Mouse (Mus musculus) adipocyte (in vitro differentiated cells): ENCODE results near the gene Ppm1m.
"Not testable (repeated sequence)": the region's sequence is repeated elsewhere in the genome, so short reads cannot be mapped to it uniquely, and the experiment has no call there.

Experiments
- DNase-seq: peaks from one replicate; pipeline ENCODE4 v3.0.0-alpha.2; 2016; ENCODE audit warnings: low spot score

Ppm1m gene

GRCm38 (mm10) chr9:106192998-106193397 is 6.5 kb downstream of the Ppm1m start:
- DNase-seq: no peak

DNA sequence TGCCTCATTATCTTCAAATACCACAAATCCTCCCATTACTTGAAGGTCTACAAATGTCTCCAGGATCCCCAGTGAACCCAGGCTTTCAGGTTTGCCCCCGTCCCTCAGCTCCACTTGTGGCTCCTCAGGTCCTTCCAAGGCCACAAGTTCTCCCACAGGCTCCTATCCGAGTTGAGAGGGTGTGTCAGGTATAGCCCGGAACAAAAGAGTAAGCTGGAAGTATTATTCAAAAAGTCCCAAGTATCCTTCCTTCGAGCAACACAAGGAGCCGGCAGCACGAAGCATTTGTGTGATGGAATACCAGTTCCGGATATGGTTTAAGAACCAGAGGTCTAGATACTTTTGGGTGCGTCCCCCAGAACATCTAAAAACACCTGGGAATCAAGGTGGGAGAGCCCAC is 7.5 kb downstream of the Ppm1m start:
- no peak for DNase-seq

DNA sequence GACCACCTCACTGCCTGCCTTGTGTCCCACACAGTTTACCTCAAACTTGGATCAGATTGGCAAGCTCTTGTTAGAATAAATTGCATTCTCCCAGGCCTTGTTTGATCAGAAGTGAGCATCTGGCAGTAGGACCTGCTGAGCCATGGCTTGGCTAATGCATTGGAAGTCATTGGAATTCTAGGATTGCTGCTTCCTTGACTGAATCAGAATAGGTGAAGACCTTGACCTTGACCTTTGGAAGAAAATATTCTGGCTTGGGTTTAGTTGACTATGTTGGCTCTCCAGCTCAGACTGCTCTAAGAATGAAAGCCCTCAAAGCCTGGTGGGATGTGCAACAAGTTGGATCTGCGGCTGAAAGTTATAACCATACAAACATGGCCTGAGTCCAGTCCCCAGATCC is 8.2 kb downstream of the Ppm1m start:
- DNase-seq: no peak

DNA sequence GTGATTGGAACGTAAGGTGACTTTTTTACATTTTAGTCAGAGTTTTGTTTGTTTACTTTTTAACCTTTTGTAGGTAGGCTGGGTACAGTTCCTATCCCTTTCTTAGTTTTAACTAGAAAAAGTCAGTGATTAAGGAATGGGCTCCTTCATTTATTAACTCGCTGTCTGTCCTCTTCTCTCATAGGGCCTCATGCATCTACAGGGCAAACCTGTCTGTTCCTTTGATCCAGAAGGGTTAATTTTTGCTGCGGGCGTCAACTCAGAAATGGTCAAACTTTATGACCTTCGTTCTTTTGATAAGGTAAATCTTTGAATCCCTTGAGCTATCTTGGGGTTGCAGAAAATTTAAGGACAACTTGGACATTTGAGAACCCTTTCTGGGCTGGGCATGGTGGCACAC is 15.6 kb downstream of the Ppm1m start:
- DNase-seq: no peak

DNA sequence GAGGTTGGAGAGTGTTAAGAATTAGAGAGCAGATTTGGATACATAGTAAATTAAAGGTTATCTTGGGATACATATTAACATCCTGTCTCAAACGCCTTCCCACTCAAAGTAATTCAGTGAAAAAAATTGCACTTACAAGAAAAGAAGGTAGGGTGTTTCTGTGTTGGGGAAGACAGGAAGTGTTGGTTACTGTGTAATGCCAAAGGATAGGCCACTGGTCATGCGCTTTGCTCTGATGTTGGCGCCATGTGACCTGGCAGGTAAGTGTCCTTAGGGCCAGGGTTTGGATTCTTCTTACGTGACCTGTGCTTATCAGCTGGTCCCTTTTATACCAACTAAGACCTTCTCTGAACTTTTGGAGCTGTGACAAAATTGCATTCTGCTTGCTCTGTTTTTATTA is 17.4 kb downstream of the Ppm1m start:
- DNase-seq: no peak

GRCm38 (mm10) chr9:106179964-106180363 is 19.6 kb downstream of the Ppm1m start:
- DNase-seq: no peak

- no peak for DNase-seq
Observed at GRCm38 (mm10) chr9:106179454-106179853, 20.1 kb downstream of the Ppm1m start.

DNA sequence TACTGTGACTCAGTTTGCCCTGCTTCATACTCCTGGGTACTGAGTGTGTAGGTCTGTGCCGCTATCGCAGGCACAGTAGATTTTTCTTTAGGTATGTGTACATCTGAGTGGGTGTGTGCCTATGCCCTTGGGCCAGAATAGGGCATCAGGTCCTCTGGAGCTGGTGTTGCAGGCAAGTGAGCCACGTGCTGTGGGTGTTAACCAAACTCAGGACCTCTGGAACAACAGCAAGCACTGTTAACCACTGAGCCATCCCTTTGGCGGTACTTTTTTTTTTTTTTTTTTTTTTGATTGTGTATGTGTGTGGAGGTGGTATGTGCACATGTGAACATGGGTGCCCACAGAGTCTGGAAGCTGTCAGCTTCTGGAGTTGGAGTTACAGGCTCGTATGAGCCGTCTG is 21.7 kb downstream of the Ppm1m start:
- DNase-seq: no peak

DNA sequence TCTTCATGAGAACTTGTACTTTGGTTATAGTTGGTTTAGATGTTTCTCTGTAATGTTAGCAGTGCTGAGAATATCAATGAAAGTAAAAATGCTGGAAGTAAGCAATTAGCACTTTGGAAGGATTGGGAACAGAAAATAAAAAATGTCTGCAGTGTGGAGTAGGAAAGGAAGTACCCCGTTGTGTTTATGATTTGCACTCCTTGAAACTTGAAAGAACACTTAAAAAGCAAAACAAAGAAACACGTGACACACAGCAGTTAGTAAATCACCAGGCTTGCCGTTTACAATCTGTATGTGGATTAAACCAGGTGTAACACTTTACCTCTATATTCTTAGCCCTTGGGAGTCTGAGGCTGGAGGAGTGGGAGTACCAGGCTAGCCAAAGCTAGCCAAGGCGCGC is 22.8 kb downstream of the Ppm1m start:
- no peak for DNase-seq

DNA sequence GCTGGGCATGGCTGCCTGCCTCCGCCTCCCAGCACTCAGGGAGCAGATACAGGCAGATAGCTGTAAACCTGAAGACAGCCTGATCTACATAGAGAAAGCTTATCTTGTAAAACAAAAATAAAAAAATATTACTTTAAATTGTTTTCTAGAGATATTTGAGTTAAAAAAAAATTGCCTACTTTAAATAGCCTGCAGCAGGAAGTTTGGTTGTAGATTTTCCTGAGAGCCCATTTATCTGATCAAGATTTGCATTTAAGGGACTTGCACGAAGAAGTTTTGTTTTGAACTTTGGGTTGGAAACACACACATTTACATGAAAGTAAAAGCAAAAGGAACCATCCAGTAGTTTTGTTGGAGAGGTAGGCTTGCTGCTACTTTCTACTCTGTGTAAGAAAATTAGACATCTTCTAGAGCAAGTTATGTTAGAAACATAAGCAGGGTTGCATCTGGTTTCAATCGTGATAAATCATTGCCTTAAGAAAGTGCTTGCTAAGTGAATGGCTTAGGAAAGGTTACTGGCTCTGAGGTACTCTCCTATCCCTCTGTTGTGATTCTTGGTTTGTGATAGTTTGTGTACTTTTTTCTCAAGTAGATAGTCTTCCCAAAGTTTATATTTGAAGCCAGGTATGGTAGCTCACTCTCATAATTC is 23.9 kb downstream of the Ppm1m start:
- DNase-seq: no peak

GRCm38 (mm10) chr9:106173363-106173762 is 26.2 kb downstream of the Ppm1m start:
- DNase-seq: no peak

DNA sequence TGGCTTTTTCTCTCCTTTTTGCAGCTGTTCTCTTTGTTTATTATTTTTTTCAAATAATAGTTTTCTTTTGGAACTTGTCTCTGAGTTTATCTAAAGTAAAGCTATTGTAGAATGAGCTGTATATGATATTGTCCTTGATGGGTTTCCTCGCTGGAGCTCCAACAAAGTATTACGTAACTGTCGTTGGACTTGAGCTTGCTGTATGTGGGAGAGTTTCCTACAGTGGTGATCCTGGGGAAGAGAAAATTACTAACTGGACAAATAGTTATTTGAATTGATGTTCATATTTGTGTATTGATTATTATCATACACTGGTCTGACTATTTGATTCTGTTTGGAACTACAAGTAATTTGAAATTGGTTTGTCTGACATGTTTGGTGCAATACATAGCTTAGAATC is 27.0 kb downstream of the Ppm1m start:
- peak; percentile 46 for DNase-seq

- peak; percentile 71 for DNase-seq
Observed at GRCm38 (mm10) chr9:106171346-106172158, 28.0 kb downstream of the Ppm1m start.

- DNase-seq: peak; percentile 91
Observed at GRCm38 (mm10) chr9:106170556-106171345, 28.8 kb downstream of the Ppm1m start, which contains the start of gene Wdr82. TSS of gene Wdr82 (plus strand) at chr9:106170928.

DNA sequence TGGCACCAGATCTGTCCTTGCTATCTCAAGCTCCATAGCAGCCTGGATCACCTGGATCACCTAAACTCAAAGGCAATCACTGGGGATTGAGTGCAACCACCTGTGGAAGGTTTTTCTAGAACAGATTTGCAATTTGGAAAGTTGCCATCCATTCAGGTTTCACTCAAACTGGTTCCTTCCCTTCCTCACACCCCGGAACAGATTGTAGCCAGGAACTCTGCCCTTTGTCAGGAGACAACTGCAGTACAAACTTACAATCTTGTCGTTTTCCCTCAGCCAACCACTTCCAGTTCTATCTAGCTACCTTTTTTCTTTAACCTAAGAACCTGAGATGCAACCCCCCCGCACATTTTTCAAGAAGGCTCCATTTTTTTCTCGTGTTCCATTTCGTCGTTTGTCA is 29.6 kb downstream of the Ppm1m start:
- no peak for DNase-seq

- DNase-seq: not testable (repeated sequence)
Observed at GRCm38 (mm10) chr9:106169006-106169405, 30.5 kb downstream of the Ppm1m start.

DNA sequence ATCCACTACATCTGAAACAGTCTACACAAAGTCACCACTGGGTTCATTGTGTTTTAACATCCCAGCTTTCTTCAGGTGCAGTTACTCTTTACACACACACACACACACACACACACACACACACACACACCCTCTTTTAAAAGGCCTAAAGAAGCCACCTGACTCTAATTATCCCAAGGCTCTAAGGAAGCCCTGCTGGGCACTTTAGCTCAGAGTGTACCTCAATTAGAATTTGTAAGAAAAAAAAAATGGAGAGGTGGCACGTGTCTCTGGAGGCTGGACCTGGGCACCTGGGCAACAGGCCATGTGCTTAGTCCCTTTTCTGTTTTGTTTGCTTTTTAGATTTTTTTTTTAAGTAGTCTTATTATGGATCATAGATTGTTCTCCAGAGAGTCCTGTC is 31.8 kb downstream of the Ppm1m start:
- DNase-seq: peak; percentile 45

DNA sequence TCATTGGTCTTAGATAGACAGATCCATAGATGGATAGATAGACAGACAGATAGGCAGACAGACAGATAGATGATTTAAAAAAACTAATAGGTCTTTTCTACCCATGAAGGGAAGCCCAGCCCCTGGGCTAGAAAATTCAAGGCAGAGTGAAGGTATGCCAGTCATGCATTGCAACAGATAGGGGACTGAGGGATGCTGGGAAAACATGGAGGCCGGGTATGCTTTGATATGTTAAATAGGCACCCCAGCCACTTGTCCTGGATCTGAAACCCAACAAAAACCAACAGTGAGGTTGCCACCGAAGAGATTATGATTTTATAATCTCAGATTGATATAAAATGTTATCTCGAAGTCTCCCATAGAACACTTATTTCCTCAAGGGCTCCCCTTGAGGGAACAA is 32.3 kb downstream of the Ppm1m start:
- no peak for DNase-seq

DNA sequence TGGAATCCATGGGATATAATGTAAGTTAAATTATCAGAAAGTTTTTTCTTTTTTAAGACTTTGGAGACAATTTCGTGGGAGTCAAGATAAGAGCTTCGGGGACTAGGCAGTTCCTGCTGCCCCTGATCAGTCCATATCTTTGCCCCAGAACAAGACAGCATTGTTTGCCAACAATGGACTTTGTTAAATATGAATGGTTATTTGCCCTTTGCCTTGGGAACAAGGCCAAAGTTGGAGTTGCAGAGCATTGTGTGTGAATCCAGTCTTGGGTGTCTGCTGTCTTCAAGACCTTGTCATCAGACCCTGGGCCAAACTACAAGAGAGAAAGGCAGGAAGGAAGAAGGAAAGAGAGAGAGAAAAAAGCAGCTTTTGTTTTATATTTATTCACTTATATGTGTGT is 32.8 kb downstream of the Ppm1m start:
- DNase-seq: peak; percentile 84

GRCm38 (mm10) chr9:106160426-106160825 is 39.1 kb downstream of the Ppm1m start:
- DNase-seq: peak; percentile 56

DNA sequence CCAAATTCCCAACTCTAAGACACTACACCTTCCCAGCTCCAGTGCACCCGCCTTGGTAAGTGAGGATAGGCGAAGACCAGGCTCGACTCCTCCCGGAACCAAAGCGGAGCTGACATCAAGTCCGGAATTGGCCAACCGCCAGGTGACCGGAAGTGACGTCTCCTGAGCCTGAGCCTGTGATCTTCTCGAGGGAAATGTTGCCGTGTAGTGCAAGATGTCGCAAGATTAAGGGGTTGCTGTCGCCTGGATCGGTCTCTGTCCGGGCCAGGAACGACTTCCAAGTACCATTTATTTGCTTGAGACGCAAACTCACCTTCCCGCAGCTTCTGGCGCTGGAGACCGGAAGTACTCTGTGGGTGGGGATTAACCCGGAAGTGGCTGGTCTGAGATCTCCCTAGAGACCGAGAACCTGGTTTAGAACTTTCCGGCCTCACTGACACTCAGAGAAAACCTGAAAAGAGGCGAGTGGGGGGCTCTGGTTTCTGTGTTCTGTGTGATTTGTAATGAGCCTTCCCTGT is 39.7 kb downstream of the Ppm1m start:
- DNase-seq: peak; percentile 96

- no peak for DNase-seq
Observed at GRCm38 (mm10) chr9:106159237-106159636, 40.3 kb downstream of the Ppm1m start.
